Mouse (Mus musculus): ENCODE results near the gene Ubr4.

Gene Ubr4

DNA sequence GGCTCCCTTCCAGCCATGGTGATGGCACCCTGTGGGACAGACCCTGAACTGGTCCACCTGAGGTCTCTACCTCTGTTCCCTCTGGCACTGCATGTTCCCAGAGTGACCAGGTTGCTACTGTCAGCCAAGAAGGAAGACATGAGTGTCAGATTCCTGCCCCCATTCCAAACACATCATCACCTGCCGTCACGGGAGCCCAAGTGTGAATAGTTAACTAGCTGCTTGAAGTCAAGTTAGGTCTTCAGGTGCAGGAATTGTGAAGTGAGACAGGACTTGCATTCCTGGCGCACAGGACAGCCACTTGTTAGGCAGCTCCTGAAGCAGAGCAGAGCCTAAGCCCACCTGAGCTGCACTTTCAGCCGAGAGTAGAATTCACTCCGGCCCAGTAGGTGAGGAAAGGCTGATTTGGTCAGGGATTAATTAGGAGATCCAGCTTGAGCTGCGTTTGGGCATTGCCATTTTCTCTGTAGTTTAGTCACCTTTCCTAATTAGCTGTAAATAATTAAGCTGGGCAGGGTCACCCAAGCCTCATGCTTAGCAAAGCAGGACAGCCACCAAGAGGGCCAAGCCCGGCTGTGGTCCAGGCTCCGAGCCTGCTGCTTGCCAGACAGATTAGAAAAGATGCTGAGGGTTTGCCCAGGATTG lies 131.2 kb downstream of the Ubr4 start:
- no peak for TF ChIP-seq GATA4 (IDR thresholded peaks at IDR 0.05; ENCODE audit: insufficient replicate concordance, low read length)

DNA sequence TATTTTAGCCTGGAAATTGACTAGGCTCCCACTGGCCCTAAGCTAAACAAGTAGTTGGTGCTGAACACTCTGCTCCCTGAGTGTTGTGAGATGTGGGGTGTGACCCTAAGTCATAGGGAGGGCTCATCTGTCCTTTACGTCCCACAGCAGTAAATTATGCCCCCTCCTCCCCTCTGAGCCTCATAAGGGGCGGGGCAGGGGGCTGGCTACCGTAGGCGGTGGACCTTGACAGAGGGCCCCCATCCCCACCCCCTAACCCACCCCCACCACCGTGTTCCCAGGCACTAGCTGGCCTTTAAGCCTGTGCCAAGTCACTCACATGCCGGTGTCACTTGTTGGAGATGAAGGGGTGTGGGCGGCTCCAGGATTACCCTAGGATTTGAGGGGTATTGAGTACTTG lies 132.1 kb downstream of the Ubr4 start:
- TF ChIP-seq GATA4 (IDR thresholded peaks at IDR 0.05; ENCODE audit: insufficient replicate concordance, low read length) = no peak

DNA sequence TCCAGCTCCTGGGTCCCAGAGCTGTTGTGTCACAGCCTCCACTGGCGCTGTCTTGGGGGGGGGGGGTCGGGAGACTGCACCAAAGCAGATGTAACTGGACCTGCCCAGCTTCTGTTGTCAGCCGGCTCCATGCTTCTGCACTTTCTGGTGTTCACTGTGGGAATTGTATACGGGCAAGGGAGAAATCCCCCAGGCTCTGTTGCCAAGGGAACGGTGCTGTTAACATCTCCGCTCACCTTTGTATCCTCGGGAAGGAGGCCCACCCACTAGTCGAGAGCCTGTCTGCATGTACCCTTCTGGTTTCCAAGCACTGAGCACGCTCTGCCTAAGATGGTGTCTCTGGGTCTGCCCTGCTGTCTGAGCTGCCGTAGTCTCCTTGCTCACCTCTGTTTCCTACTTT lies 134.7 kb downstream of the Ubr4 start:
- no peak for TF ChIP-seq GATA4 (IDR thresholded peaks at IDR 0.05; ENCODE audit: insufficient replicate concordance, low read length)

DNA sequence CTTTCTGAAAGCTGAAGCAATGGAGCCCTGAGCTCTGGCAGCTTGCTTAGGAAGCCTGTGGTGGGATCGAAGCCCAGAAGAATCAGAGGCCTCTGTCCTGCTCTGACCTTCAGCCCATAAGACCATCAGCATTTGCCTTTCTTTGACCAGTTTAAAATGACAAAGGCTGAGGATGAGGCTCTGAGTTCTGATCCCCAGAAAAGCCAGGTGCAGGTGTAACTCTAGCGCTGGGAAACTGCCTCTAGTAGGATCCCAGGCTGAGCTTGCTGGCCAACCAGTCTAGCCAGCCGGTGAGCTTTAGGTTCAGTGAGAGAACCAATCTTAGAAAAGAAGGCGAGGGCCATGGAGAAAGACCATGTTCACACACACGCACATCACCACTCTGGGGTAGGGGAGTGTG lies 135.9 kb downstream of the Ubr4 start:
- TF ChIP-seq GATA4 (IDR thresholded peaks at IDR 0.05; ENCODE audit: insufficient replicate concordance, low read length) = no peak

DNA sequence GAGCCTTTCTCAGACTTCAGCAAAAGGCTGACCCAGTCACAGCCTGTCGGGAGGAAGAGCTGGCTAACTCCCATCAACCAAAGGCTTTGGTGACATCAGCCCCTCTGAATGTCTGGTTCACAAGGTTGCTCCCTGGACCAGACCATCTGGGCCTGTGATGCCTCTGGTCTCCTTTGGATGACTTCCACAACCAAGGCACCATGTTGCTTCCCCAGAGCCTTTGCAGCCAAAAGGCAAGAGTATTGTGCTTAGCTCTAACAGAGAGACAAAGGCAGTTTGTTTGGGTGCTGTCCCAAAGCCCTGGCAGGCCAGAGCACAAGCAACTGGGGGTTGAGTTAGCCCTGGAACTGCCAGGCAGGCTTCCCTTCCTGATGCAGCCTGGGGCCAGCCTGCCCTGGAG lies 137.5 kb downstream of the Ubr4 start:
- TF ChIP-seq GATA4 (IDR thresholded peaks at IDR 0.05; ENCODE audit: insufficient replicate concordance, low read length) = no peak

DNA sequence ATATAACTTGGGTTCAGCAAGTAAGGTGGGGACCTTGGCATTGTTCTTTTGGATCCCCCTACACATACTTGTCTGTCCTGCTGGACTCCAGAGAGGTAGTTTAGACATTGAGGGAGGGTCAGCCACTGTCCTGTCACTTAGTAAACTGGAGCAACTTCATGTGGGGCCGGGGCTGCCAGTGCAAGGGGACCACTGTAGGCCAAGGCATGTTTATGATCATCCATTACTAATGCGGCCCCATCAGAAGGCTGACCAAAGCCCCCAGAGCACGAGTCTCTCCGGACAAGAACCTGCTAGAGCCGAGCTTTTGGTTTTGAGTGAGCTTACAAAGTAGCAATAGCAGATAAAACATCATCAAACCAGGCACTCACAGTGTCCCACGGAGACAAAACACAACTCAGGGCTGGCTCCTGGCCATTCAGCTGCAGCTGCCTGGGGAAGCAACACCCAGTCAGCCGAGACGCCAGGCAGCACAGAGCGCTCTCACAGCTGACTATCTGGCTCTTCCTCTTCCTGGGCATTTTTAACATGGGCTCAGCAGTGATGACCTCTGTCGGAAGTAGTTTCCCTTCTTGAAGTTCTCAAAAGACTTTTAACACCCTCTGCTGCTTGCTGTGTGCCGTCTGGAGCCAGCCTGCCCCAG lies 138.1 kb downstream of the Ubr4 start:
- no peak; the same call in 1 of the 2 replicates for TF ChIP-seq GATA4 (IDR thresholded peaks at IDR 0.05; ENCODE audit: insufficient replicate concordance, low read length)

DNA sequence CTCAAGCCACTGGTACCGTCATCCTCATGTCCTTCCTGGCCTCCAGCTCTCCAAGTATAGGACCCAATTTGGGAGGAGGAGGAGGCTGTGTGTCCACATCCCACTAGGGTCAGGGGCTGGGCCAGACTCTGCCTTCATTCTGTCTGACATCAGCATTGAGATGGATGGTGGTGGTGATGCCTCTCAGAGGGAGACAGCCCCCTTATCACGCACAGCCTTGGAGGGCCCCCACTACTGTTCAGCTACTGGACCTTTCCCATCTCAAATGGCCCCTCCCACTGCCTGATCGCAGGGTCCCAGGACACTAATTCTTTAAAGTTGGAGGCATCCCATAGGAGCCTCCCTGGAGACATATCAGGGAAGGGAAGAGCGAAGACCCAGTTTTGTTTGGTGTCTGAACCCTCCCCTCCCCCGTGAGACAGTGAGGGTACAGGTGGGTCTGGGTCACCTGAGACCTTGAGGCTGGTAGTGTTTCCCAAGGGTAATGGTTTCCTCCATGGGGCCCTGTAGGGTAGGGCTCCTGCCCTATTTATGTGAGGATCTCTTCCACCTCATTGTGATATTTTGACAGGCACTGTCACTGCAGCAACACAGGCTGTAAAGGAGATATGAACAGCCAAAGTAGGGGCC lies 139.2 kb downstream of the Ubr4 start:
- TF ChIP-seq GATA4 (IDR thresholded peaks at IDR 0.05; ENCODE audit: insufficient replicate concordance, low read length) = no peak

DNA sequence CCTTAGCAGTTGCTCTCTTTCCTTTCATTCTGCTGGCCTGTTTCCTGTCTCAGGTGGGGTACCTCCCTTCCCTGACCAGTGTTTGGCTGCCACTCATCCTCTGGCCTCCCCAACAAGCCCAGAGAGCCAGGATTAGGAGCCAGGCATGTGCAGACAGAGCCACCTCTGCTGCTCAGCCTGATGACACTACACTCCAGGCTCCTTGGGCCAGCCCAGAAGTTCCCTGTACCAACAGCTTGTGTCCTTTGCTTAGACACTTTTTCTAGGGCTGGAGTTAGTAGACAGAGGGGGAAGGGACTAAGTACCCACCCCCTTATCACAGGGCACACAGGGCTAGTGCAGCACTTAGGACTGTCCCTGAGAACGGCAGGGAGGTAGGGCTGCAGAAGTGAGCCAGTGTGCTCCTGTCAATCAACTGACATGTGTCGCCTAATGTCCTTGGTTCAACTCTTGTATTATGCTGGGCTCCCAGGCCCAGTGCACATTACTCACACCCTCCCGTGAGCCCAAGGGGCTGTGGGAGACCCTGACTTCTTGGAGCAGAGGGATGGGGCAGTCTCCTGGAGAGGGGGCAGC lies 139.9 kb downstream of the Ubr4 start:
- no peak for TF ChIP-seq GATA4 (IDR thresholded peaks at IDR 0.05; ENCODE audit: insufficient replicate concordance, low read length)

DNA sequence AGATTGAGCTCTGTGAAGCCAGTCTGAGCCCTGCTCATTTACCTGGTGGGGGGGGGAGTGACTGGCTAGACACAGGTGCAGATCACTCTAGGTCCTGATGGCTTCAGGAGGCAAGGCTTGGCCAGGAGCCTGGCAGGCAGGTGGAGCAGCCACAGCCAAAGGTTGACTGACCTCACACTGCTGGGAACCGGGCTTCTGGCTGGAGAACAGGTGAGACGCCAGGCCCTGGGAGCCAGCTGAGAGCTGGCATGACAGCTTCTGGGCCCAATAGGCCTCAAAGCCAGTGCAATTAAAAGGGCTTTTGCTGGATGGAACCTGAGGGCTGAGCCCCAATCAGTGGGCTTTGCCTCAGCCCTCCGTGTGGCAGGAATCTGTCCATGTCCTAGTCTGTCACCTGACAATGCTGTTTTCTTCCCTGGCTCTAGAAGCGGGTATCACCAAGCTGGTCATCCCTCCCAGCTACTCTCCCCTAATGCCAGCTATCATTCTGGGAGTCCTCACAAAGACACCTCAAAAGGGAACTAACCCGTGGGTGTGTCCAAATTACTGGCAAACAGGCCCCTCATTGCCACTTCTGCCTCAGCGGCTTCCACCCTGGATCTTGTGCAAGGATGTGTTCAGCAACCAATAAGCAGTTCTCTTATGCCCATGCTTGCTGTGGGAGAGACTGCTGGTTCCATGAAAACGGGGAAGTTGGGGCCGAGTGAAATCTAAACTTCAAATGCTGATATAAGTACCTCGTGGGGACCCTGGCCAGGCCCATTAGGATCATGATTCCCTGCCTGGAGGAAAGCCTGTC lies 141.0 kb downstream of the Ubr4 start:
- no peak for TF ChIP-seq GATA4 (IDR thresholded peaks at IDR 0.05; ENCODE audit: insufficient replicate concordance, low read length)

DNA sequence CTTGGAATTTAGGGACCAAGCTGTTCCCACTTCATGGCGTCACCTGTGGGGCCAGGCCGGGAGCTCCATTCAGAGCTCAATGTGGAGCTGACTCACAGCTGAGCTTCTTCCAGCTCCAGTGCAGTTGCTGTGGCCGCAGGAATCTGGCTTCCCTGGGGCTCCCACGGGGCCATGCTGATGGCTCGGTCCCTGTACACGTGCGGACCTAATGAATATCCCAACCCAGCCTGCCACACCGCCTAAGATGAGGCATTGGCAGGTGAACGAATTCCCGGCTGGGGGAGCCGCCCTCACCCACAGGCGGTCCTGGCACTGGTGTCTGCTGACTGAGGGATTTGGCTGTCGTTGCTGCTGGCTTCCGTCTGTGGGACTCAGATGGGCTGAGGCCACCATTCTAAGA lies 148.4 kb downstream of the Ubr4 start:
- no peak for TF ChIP-seq GATA4 (IDR thresholded peaks at IDR 0.05; ENCODE audit: insufficient replicate concordance, low read length)

DNA sequence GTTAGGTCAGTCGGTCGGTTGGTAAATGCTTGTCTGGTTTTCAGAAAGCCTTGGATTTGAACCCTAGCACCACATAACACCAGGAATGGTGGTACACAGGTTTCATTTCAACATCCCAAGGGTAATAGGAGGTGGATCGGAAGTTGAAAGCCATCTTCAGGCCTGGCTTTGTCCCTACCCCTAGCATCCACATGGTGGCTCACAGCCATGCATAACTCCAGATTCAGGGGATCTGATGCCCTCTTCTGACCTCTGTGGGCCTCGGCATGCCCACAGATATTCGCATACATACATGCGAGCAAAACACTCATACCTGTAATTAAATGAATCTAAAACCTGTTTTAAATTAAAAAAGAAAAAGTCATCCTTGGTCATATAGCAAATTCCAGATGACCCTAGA lies 149.3 kb downstream of the Ubr4 start:
- no peak for TF ChIP-seq GATA4 (IDR thresholded peaks at IDR 0.05; ENCODE audit: insufficient replicate concordance, low read length)

DNA sequence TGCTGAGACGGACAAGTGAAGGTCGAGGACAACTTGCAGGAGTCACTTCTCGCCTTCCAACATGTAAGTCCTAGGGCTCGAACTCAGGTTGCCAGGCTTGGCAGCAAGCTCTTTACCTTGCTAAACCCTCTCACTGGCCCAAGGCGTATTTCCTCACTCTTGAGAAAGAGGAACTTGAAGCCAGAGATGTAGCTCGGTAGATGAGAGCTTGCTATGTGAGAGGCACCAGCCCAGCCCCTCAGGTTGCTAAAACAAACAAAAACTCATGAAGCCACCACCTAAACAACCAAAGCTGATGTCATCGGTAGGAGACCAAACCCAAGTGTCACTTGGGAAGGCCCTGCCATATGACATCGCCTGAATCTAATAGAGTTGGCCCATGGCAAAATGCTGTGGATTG lies 151.5 kb downstream of the Ubr4 start:
- TF ChIP-seq GATA4 (IDR thresholded peaks at IDR 0.05; ENCODE audit: insufficient replicate concordance, low read length) = no peak

DNA sequence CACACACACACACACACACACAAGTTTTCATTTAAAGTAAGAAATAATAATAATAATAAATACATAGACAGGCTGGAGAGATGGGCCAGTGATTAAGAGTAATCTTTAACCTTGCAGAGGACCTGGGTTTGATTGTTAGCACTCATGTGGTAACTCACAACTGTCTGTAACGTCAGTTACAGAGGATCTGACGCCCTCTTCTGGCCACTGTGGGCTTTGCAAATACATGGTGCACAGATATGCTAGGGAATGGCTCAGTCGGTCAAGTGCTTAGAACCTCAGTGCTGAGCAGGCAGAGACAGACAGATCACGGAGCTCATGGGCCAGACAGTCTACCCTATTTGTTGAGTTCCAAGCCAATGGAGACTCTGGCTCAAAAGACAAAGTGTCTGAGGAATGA lies 153.3 kb downstream of the Ubr4 start:
- TF ChIP-seq GATA4 (IDR thresholded peaks at IDR 0.05; ENCODE audit: insufficient replicate concordance, low read length) = no peak

DNA sequence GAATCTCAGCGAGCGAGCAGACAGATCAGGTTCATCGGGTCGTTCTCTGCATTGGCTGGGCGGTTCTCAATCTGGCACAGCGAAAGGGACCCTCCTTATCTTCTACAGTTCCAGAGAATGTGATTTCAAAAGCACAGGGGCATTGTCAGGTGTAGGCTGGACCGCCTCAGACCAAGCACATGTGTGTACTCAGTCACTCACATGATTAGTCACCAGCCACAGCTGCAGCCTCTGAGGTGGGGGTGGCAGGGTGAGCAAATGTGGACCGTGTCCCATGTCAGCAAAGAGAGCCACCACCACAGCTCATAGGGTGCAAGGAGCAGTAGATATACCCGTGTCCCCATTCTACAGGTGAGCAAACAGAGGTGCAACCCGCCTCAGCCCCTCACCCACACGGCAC lies 154.3 kb downstream of the Ubr4 start:
- no peak for TF ChIP-seq GATA4 (IDR thresholded peaks at IDR 0.05; ENCODE audit: insufficient replicate concordance, low read length)

DNA sequence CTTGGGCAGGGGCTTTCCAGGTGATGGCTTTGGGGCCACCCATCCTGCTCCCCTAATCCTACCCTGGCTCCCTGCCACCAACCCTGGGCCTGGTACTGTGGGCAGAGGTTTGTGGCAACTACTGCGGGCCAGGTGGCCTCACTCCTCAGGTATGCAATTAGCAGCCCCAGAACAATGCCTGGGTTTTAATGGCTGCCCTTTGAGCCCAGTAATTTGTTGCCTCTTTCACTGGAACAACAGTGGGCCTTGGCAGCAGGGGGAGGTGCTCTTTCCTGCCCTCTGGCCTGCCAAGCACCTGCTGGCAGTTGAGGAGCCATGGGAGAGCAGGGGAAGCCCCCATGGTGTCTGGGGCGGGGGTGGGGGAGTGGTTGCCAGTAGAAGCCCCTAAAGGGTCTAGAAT lies 156.7 kb downstream of the Ubr4 start:
- no peak for TF ChIP-seq GATA4 (IDR thresholded peaks at IDR 0.05; ENCODE audit: insufficient replicate concordance, low read length)

All from liver, adult (tissue).